Mouse (Mus musculus): ENCODE data around the gene Sash3.

Sash3 gene

GRCm38 (mm10) chrX:48146262-48146661, at the start of gene Sash3:
TSS of gene Sash3 (plus strand) at chrX:48146436.
- no peak for DNase-seq (ENCODE audit: low spot score)

DNA sequence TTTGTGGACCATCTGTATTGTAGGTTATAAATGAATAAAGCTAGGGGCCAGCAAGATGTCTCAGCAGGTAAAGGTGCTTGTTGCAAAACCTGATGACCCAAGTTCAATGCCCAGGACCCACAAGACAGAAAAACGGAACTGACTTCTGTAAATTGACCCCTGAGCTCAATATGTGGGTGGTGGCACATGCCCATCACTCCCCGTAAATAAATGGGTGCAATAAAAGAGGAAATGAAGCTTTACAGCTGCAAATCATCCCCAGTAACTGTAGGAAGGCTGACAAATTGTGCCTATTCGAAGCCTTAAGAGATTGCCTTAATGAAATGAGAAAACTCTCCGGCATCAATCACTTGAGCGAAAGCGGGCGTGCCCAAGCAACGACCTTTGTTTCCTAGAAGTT, 49.7 kb upstream of the Sash3 start:
- no peak for DNase-seq (ENCODE audit: low spot score)

DNA sequence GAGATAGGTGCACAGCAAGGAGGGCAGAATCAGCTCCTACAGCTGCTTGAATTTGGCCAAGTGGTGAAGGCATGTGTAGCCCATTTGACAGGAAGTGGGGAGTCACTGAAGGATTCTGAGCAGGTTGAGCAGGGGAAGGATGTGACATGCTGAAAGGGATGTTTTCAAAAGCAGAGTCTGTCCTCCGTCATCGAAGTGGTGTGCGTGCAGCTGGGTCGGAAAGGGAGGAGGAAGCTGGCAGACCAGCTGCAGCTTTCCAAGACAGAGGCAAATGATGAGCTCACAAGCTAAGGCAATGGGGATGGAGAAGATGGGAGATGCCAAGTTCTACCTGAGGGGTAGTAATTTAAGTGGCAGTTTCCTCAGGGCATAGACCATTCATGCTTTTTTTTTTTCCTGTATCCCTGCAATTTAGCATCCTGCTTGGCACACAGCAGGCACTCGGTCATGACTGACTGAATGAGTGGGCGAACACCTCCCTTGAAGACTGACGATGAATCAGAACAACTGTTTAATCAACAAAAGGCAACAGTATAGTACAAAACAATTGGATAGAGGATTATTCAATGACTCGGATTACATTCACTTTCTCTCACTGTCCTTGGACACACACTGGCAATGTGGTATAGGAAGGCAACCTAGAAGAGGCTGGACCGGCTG, 47.6 kb upstream of the Sash3 start:
- DNase-seq (ENCODE audit: low spot score) = no peak

DNA sequence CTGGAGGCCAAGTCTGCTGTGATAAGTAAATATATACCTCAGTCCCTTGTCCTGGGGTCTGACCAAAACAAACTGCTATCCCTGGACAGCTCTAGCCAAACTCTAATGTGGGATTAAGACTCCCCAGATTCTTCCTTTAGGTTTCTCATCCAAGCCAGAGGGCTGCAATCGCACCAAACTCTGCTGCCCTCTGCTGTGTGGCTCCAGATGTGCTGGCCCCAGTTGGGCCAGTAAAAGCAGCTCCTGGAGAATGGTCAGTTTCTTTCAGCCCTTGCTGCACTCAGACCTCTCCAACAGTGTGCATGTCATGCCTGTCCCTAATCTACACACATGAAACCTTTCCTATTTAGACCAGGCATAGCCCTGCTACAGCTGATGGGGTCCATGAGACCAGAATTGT, 46.4 kb upstream of the Sash3 start:
- DNase-seq (ENCODE audit: low spot score) = peak; percentile 60

GRCm38 (mm10) chrX:48103256-48103655, 43.0 kb upstream of the Sash3 start:
- no peak for DNase-seq (ENCODE audit: low spot score)

DNA sequence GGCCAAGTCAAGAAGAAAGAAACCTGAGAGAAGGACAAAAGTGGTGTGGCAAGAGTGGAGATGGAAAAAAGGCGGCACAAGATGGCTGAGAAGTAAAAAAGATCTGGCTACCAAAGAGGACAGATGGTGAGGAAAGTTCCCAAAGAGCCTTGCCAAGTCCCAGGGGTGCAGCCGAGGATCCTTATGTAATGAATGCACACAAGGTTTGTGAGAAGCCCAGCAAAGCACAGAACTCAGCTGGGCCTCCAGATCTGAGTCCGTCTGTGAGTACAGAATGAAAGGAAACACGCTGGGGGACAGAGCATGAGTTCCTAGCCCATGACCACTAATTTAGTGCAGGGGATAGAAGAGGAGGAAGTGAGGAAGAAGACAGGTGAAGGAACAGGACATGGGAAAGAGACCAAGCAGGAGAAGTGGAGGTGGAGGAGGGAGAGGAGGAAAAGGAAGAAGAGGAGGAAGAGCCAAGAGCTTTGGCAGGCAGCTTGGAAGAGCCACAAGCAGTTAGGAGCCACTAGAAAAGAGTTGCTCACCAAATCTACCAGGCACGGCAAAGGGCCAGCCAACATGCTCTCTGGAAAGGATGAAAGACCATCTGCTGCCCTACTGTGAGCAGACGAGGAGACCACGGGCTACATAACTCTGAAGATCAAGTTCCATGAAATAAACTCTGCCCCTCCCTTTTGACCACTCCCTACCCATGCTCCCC, 41.3 kb upstream of the Sash3 start:
- peak; percentile 14 for DNase-seq (ENCODE audit: low spot score)

DNA sequence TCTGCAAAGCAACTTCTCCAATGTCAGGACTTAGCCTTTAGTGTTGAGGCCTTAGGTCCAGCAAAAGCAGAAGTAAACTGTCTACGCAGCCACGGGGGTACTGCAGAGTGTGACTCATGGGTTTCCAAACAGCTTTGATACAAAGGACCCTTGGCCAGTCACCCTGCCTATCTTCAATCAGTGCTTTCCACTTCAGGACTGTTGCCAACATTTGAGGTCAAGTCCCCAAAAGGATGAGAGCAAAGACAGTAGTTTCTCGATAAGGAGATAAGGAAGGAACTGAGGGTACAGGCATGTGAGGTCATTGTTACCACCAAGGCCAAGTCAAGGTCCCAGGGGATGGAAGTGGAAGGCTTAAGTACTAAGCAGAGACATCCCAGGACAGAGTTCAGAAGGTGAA, 40.0 kb upstream of the Sash3 start:
- no peak for DNase-seq (ENCODE audit: low spot score)

- DNase-seq (ENCODE audit: low spot score) = no peak
These were observed 37.6 kb upstream of the Sash3 start, which contains the start of gene Xpnpep2 for GRCm38 (mm10) chrX:48108394-48109315. TSS of gene Xpnpep2 (plus strand) at chrX:48108725.

GRCm38 (mm10) chrX:48109316-48109655, 37.0 kb upstream of the Sash3 start:
- no peak for DNase-seq (ENCODE audit: low spot score)

GRCm38 (mm10) chrX:48119294-48119693, 26.9 kb upstream of the Sash3 start:
- DNase-seq (ENCODE audit: low spot score) = peak; percentile 23

DNA sequence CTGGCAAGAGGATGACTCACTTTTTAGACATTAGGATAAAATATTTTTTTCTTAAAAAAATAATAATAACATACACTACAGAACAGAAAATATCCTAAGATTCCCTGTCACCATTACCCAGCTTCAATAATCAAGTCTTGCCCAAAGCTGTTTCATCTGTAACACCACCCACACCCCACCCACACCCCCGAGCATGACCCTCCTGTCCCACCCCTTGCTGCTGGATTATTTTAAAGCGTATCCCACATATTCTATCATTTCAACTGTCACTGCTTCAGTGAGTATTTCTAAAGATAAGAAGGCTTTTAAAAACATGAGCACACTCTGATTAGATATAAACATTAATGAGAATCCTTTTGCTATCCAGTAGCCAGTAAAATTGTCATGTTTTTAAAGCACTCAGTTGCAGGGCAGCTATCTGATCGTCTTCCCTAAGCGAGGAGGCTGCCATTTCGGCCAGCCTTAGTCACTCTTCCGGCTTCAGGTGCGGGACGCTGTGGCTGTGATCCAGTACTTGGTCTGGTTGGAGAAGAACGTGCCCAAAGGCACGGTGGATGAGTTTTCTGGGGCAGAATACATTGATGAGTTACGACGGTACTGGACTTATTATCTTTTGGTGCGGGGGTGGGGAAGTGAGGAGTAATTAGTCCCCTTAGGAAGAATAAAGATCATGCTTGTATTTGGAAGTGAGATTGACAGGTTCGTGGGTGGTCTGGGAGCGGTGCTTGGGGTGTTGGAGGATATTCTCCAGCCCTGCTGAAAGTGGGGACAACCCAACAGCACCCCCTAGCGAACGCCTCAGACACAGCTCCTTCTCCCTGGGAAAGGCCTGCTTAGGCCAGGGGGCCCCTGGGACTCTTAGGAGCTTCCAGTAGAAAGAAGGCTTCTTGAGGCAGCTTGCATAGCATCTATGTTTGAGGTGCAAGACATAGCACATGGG, 21.8 kb upstream of the Sash3 start:
- DNase-seq (ENCODE audit: low spot score) = peak; percentile 41

DNA sequence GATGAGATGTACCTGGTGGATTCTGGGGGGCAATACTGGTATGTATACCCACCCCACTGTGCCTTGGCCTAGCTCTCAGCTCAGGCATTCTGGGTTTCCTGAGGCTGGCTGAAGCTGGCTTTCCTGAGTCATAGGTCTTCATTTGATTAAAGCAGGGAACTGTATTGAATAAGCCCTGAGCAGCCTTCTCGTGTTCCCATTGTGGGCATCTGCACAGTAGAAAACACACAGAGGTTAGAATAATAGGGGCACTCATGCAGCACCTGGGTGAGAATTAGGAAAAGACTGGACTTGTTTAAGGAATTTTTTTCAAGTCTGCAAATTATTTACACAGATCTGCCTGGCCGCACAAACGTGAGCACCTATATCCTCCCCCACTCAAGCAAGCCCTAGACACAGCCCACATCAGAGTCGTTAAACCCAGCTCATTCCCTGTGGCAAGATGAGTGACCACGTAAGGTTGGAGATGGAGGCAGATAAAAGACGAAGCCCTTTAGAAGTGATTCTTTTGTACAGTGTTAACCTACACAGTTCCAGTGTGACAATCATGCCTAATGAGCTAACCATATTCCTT, 19.2 kb upstream of the Sash3 start:
- no peak for DNase-seq (ENCODE audit: low spot score)

GRCm38 (mm10) chrX:48127502-48128218, 18.6 kb upstream of the Sash3 start:
- DNase-seq (ENCODE audit: low spot score) = no peak

DNA sequence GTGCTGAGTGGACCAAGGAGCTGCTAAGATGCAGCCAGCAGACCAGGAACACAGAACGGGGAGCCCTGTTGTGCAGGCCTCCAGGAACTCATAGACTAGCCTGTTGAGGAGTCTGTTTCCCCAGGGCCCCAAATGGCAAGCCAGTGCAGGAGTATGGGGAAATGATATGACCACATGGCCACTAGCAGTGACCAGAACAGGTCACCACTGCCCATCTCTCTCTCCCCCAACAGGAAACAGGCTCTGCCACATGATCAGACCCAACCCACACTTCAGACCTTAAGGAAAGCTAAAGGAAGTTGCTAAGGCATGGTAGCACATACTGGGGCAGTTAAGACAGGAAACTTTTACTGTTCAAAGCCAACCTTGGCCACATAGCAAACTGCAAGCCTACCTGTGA, 17.1 kb upstream of the Sash3 start:
- DNase-seq (ENCODE audit: low spot score) = no peak

DNA sequence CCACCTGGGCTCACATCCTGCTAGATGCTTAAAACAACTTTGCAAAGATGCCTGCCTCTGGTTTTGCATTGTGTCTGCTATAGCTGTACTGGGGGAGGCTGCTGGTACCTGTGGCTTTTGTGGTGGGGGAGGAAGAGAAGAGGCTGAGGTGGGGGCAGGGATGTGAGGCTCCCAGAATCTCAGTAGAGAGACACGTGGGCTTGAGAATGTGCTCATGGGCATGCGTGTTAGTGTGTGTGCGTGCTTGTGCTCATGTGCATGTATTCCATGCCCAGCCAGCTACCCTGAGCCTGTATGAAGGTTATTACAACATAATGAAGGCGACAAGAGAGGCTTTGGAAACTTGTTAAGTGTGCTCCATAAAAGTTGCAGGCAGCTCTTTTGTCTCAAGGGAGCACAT, 9.3 kb upstream of the Sash3 start:
- DNase-seq (ENCODE audit: low spot score) = no peak

DNA sequence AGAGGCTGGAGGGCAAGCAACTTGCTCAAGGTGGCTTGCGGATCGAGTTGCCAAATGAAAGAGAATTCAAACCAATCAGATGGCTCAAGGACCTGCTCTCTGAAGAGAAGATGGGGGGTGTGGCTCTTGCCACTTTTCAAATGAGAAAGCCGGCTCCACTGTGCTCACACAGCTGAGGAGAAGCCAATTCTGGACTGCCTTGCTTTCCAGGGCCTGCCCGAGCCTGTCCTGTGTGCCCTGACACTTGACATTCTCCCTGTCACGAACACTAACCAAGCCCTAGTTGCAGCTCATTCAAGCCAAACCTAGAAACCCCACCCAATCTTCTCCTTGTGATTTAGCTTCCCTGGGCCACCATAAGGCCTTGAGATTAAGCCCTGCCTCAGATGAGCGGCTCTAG, 8.2 kb upstream of the Sash3 start:
- DNase-seq (ENCODE audit: low spot score) = no peak

GRCm38 (mm10) chrX:48138539-48139275, 7.5 kb upstream of the Sash3 start:
- DNase-seq (ENCODE audit: low spot score) = no peak

DNA sequence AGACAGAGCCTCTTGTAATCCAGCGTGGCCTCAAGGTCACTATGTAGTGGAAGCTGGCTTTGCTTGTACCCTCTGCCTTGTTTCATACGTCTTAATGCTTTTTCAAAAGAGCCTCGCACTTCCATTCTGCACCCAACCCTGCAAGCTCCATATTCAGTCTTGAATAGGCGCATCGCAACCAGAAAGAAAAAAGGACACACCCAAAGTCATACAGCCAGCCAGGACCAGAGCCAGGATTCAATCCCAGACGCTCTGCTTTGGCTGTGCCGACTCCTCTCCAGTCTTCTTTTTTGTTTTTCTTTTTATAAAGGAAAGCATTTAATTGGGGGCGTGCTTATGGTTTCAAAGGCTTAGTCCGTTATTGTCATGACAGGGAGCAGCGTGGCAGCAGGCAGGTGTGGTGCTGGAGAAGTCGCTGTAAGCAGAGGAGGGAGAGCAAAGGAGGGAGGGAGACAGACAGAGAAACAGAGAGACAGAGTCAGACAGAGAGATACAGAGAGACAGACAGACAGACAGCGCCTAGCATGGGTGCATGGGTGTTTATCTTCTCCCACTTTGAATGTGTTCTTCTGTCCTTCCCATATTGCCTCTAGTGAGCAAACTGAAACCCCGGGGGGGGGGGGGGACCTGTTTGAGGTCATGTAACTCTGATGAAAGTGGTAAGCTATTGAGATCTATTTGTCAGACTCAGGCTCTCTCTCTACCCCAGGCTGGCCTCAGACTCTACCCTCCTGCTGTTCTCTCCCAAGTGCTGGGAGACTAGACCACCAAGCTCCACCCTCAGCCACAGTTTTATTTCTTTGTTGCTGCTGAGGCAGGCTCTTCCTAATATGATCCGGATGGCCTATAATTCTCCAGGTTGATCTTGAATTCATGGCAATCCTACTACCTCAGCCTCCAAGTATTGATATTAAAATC, 6.6 kb upstream of the Sash3 start:
- DNase-seq (ENCODE audit: low spot score) = no peak

All from adipocyte (in vitro differentiated cells).